8 mouse cellular contexts compared by ENCODE assay signal in the genomic region with DNA sequence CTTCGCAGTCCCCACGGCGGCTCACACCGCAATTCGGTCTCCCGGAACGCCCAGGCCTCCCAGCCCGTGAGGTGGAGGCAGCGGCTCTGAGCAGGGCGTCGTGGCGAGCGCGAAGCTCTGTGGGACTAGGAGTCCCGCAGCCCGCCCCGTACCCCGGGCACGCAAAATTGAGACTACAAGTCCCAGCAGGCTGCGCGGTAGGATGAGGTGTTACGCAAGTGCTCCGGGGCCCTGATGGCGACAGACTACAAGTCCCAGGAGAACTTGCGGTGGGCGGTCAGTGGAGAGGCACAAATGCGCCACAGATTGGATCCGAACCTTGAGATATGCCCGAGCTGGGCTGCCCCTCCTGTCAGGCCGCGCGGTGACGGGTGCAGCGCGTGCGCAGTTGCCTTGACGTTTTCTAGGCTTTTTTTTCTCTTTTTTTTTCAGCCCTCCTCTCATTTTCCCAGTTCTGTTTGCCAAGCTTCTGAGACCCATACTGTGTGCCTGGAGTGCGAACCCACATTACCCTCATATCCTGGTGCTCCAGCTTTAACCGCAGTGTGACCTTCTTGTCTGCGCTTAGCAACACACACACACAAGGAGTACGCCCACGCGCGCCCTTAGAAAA. TPM values are rescaled to one million over a fixed set of nuclear protein-coding genes. Genes with fewer than 3 reads are reported as not detected.
A peak's percentile ranks its signal among the peaks of the same experiment; 100 is the strongest.
DNase-seq lines count a peak whose midpoint lies in the region; ATAC-seq lines count a peak whose summit lies in the region.

No protein-coding gene starts in this region.

- H3K9ac ChIP-seq in hindbrain, embryonic 15.5 days = peak overlapping the region; percentile 98

- H3K27me3 ChIP-seq in hindbrain, embryonic 15.5 days = no peaks in the 10 kb centered on the region

- no peaks in the 10 kb centered on the region for H3K36me3 ChIP-seq in hindbrain, embryonic 15.5 days

- peak; percentile 96 for DNase-seq in WW6 (ENCODE audit: low read depth, low spot score)
- peak; percentile 98 for DNase-seq in cerebellum, postnatal 36 days
- peak; percentile 99 to 100 for DNase-seq in frontal cortex, postnatal 36 days (ENCODE audit: low spot score in 2 of 2)
- peak; percentile 100 for DNase-seq in left cerebral cortex, adult 11 months (ENCODE audit: low spot score)
- peak; percentile 99 for DNase-seq in lung, postnatal 4 days
- peak; percentile 97 for DNase-seq in retina, postnatal 7 days (ENCODE audit: low read depth, low spot score)
- DNase-seq in urinary bladder, postnatal 14 days (ENCODE audit: low spot score) = peak; percentile 99

- H3K4me2 ChIP-seq in hindbrain, embryonic 15.5 days = peak overlapping the region; percentile 89

- H3K4me1 ChIP-seq in hindbrain, embryonic 15.5 days (replicated peaks) = peaks cover 26% of the 10 kb centered on the region

- peak overlapping the region; percentile 100 for H3K4me3 ChIP-seq in hindbrain, embryonic 15.5 days

- 1% methylated on average over 44 of the region's 44 CpGs for WGBS in hindbrain, embryonic 15.5 days

- H3K9me3 ChIP-seq in hindbrain, embryonic 15.5 days = no peaks in the 10 kb centered on the region

- peak overlapping the region; percentile 95 for H3K27ac ChIP-seq in hindbrain, embryonic 15.5 days (replicated peaks)

- peak; percentile 99 for ATAC-seq in hindbrain, embryonic 15.5 days (ENCODE audit: low FRiP score, low read depth)

RNA-seq across cellular contexts. Expression of a gene that starts 22.8 kb away (rescaled TPM):
- 326 and 365 TPM in 2 replicates for polyA plus RNA-seq in hindbrain, embryonic 15.5 days (2015; fragmentation: Nextera tagmentation; extraction: Ambion mirVana)

RNA-seq across cellular contexts. Expression of a gene that starts 49.8 kb away (rescaled TPM):
- polyA plus RNA-seq in hindbrain, embryonic 15.5 days (2015; fragmentation: Nextera tagmentation; extraction: Ambion mirVana) = 93.1 and 108 TPM in 2 replicates

Comparison
In these comparisons a context has a peak if more than half of its experiments do, and no peak if none do; other contexts are left out.
1. Peak in every context shown above with its lines: DNase-seq, ATAC-seq, H3K4me3 ChIP-seq and H3K27ac ChIP-seq.